Mouse (Mus musculus): ENCODE results near the gene Reep1. TPM values are rescaled to one million over a fixed set of nuclear protein-coding genes. Genes with fewer than 3 reads are reported as not detected.

Reep1 gene
- polyA plus RNA-seq, 1 experiment from 2014 or later, result 6.7 TPM

GRCm38 (mm10) chr6:71826869-71827268 is 119.5 kb downstream of the Reep1 start, which contains the start of gene Mrpl35:
Mrpl35 (minus strand) TSS chr6:71826969.
- H3K36me3 ChIP-seq (ENCODE audit: control insufficient read depth, insufficient read depth, low read length), result no peaks in the 10 kb centered on the region
- H3K4me1 ChIP-seq (replicated peaks; ENCODE audit: control insufficient read depth, insufficient read depth), result no peaks in the 10 kb centered on the region
- H3K4me3 ChIP-seq (ENCODE audit: low read depth, low read length), result no peak within 1 kb of the TSS
- ATAC-seq (ENCODE audit: low FRiP score, low TSS enrichment), result no peak
- no peak within 1 kb of the TSS for H3K4me2 ChIP-seq (replicated peaks; ENCODE audit: low read depth)
- WGBS, result 31% methylated on average over 1 of the region's 1 CpGs
- H3K9ac ChIP-seq (ENCODE audit: low read length), result no peak within 1 kb of the TSS
- H3K9me3 ChIP-seq (ENCODE audit: control insufficient read depth, low read length), result no peaks in the 10 kb centered on the region
- TF ChIP-seq CTCF (IDR thresholded peaks at IDR 0.05; ENCODE audit: low read depth), result no peak
- TF ChIP-seq EP300 (optimal IDR thresholded peaks at IDR 0.05), result no peak
- H3K27me3 ChIP-seq (ENCODE audit: control insufficient read depth, insufficient read depth, low read length), result no peaks in the 10 kb centered on the region
- no peak within 1 kb of the TSS for H3K27ac ChIP-seq (replicated peaks)
- no peak for DNase-seq (ENCODE audit: low spot score)

GRCm38 (mm10) chr6:71829768-71830167 is 122.4 kb downstream of the Reep1 start:
- no peak overlapping the region for H3K9ac ChIP-seq (ENCODE audit: low read length)
- no peak overlapping the region for H3K4me3 ChIP-seq (ENCODE audit: low read depth, low read length)
- no peaks in the 10 kb centered on the region for H3K4me1 ChIP-seq (replicated peaks; ENCODE audit: control insufficient read depth, insufficient read depth)
- ATAC-seq (ENCODE audit: low FRiP score, low TSS enrichment), result no peak
- WGBS, result 85% methylated on average over 9 of the region's 9 CpGs
- no peak overlapping the region for H3K4me2 ChIP-seq (replicated peaks; ENCODE audit: low read depth)
- no peak for TF ChIP-seq CTCF (IDR thresholded peaks at IDR 0.05; ENCODE audit: low read depth)
- TF ChIP-seq EP300 (optimal IDR thresholded peaks at IDR 0.05), result no peak
- H3K27me3 ChIP-seq (ENCODE audit: control insufficient read depth, insufficient read depth, low read length), result no peaks in the 10 kb centered on the region
- no peak for DNase-seq (ENCODE audit: low spot score)
- H3K9me3 ChIP-seq (ENCODE audit: control insufficient read depth, low read length), result no peaks in the 10 kb centered on the region
- H3K36me3 ChIP-seq (ENCODE audit: control insufficient read depth, insufficient read depth, low read length), result no peaks in the 10 kb centered on the region
- H3K27ac ChIP-seq (replicated peaks), result no peak overlapping the region

- H3K27me3 ChIP-seq (ENCODE audit: control insufficient read depth, insufficient read depth, low read length), result no peaks in the 10 kb centered on the region
- no peaks in the 10 kb centered on the region for H3K4me1 ChIP-seq (replicated peaks; ENCODE audit: control insufficient read depth, insufficient read depth)
- H3K4me3 ChIP-seq (ENCODE audit: low read depth, low read length), result peak within 1 kb of the TSS; percentile 93
- peak within 1 kb of the TSS; percentile 73 for H3K4me2 ChIP-seq (replicated peaks; ENCODE audit: low read depth)
- DNase-seq (ENCODE audit: low spot score), result peak; percentile 98
- H3K9me3 ChIP-seq (ENCODE audit: control insufficient read depth, low read length), result no peaks in the 10 kb centered on the region
- ATAC-seq (ENCODE audit: low FRiP score, low TSS enrichment), result peak; percentile 99
- no peaks in the 10 kb centered on the region for H3K36me3 ChIP-seq (ENCODE audit: control insufficient read depth, insufficient read depth, low read length)
- peak within 1 kb of the TSS; percentile 91 for H3K9ac ChIP-seq (ENCODE audit: low read length)
- peak within 1 kb of the TSS; percentile 98 for H3K27ac ChIP-seq (replicated peaks)
- WGBS, result under 1% methylated on average over 62 of the region's 64 CpGs
- TF ChIP-seq CTCF (IDR thresholded peaks at IDR 0.05; ENCODE audit: low read depth) (peak; percentile 33; the same call in 1 of the 2 replicates), EP300 (optimal IDR thresholded peaks at IDR 0.05) (peak; percentile 68)
Observed at GRCm38 (mm10) chr6:71830690-71831580, 123.6 kb downstream of the Reep1 start, which contains the start of gene Immt. Immt (plus strand) TSS chr6:71831331.

- H3K4me3 ChIP-seq (ENCODE audit: low read depth, low read length), result peak overlapping the region; percentile 93
- WGBS, result under 1% methylated on average over 20 of the region's 21 CpGs
- no peaks in the 10 kb centered on the region for H3K9me3 ChIP-seq (ENCODE audit: control insufficient read depth, low read length)
- H3K4me1 ChIP-seq (replicated peaks; ENCODE audit: control insufficient read depth, insufficient read depth), result no peaks in the 10 kb centered on the region
- peak; percentile 96 for DNase-seq (ENCODE audit: low spot score)
- peak overlapping the region; percentile 91 for H3K9ac ChIP-seq (ENCODE audit: low read length)
- TF ChIP-seq EP300 (optimal IDR thresholded peaks at IDR 0.05) (peak; percentile 28), CTCF (IDR thresholded peaks at IDR 0.05; ENCODE audit: low read depth) (no peak)
- H3K27me3 ChIP-seq (ENCODE audit: control insufficient read depth, insufficient read depth, low read length), result no peaks in the 10 kb centered on the region
- no peaks in the 10 kb centered on the region for H3K36me3 ChIP-seq (ENCODE audit: control insufficient read depth, insufficient read depth, low read length)
- peak; percentile 99 for ATAC-seq (ENCODE audit: low FRiP score, low TSS enrichment)
- H3K27ac ChIP-seq (replicated peaks), result peak overlapping the region; percentile 98
- H3K4me2 ChIP-seq (replicated peaks; ENCODE audit: low read depth), result peak overlapping the region; percentile 73
Observed at GRCm38 (mm10) chr6:71831581-71831960, 124.2 kb downstream of the Reep1 start.

- H3K27ac ChIP-seq (replicated peaks), result no peak overlapping the region
- ATAC-seq (ENCODE audit: low FRiP score, low TSS enrichment) (no peak), DNase-seq (ENCODE audit: low spot score) (no peak)
- H3K36me3 ChIP-seq (ENCODE audit: control insufficient read depth, insufficient read depth, low read length), result no peaks in the 10 kb centered on the region
- no peaks in the 10 kb centered on the region for H3K4me1 ChIP-seq (replicated peaks; ENCODE audit: control insufficient read depth, insufficient read depth)
- no peak overlapping the region for H3K9ac ChIP-seq (ENCODE audit: low read length)
- TF ChIP-seq EP300 (optimal IDR thresholded peaks at IDR 0.05) (no peak), CTCF (IDR thresholded peaks at IDR 0.05; ENCODE audit: low read depth) (no peak)
- H3K9me3 ChIP-seq (ENCODE audit: control insufficient read depth, low read length), result no peaks in the 10 kb centered on the region
- H3K4me2 ChIP-seq (replicated peaks; ENCODE audit: low read depth), result no peak overlapping the region
- no peaks in the 10 kb centered on the region for H3K27me3 ChIP-seq (ENCODE audit: control insufficient read depth, insufficient read depth, low read length)
- H3K4me3 ChIP-seq (ENCODE audit: low read depth, low read length), result no peak overlapping the region
- WGBS, result 66% methylated on average over 2 of the region's 2 CpGs
Observed at GRCm38 (mm10) chr6:71836811-71837210, 129.4 kb downstream of the Reep1 start.

- H3K9ac ChIP-seq (ENCODE audit: low read length), result no peak overlapping the region
Observed at GRCm38 (mm10) chr6:71839815-71840214, 132.5 kb downstream of the Reep1 start.

More at GRCm38 (mm10) chr6:71839815-71840214, 132.5 kb downstream of the Reep1 start:
- Histone ChIP-seq H3K36me3 (ENCODE audit: control insufficient read depth, insufficient read depth, low read length) (no peaks in the 10 kb centered on the region), H3K4me2 (replicated peaks; ENCODE audit: low read depth) (no peak overlapping the region), H3K9me3 (ENCODE audit: control insufficient read depth, low read length) (no peaks in the 10 kb centered on the region), H3K27me3 (ENCODE audit: control insufficient read depth, insufficient read depth, low read length) (no peaks in the 10 kb centered on the region), H3K4me3 (ENCODE audit: low read depth, low read length) (no peak overlapping the region), H3K27ac (replicated peaks) (no peak overlapping the region), H3K4me1 (replicated peaks; ENCODE audit: control insufficient read depth, insufficient read depth) (no peaks in the 10 kb centered on the region)
- no peak for DNase-seq (ENCODE audit: low spot score)
- no peak for ATAC-seq (ENCODE audit: low FRiP score, low TSS enrichment)
- TF ChIP-seq EP300 (optimal IDR thresholded peaks at IDR 0.05), result no peak
- no peak for TF ChIP-seq CTCF (IDR thresholded peaks at IDR 0.05; ENCODE audit: low read depth)
